Mouse (Mus musculus) induced T-regulatory cell, adult 2 months (primary cell): Measurements from ENCODE around the gene Adam1a.
A peak's percentile ranks its signal among the peaks of the same experiment; 100 is the strongest.
"Not testable (repeated sequence)": the region's sequence is repeated elsewhere in the genome, so short reads cannot be mapped to it uniquely, and the experiment has no call there.

Experiments used
- DNase-seq: peaks from one replicate; pipeline ENCODE4 v3.0.0-alpha.2; 2012; ENCODE audit warnings: low read depth

The Adam1a gene

DNA sequence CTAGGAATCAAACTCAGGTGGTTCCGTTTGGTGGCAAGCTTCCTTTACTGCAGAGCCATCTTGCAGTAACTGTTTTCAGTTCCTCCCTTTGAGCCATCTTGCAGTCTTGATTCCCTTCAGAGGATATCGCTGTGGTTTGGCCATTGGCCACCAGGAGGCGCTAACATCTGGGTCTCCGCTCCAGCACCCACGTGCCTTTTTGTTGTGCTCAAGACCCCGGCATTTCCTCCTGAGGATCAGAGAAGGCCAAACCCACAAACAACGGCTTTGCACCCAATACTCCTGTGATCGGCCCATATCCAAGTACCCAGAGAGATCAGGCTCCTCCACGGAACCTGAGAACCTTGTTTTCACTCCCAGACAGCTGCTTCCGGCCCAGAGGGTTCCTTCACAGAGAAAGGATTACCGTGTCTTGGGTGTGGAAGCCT lies 19.2 kb upstream of the Adam1a start:
- DNase-seq, result peak; percentile 91

DNA sequence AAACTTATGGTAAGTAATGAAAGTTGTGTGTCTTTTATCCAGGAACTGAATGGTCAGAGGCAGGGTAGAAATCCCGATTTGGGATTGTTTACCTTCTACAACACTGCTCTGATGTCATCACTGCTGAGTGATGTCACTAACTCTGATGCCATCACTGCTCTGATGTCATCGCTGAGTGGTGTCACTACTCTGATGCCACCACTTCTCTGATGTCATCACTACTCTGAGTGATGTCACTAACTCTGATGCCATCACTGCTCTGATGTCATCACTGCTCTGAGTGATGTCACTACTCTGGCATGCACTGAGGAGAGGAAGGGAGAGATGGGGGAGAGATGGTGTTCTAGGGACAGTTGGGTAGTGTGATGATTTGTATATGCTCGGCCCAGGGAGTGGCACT lies 17.2 kb upstream of the Adam1a start:
- peak; percentile 19 for DNase-seq

DNA sequence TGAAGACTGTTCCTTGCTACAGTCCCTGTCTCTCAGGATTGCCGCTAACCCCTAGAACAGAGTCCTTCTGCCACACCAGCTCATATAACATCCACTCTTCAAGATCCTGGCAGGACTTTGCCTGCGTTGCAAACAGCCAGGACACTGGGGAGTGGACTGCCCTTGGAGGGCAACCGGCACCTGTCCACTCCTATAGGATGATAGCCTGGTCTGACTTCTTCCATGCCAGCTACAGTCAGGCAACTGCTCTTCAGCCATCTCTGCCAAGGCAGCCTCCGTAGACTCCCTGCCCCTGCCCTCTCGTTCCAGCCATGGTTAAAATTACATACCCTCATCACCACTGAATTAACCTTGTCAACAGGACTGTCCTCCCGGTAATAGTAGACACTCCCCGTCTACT lies 3.9 kb upstream of the Adam1a start:
- DNase-seq, result no peak

DNA sequence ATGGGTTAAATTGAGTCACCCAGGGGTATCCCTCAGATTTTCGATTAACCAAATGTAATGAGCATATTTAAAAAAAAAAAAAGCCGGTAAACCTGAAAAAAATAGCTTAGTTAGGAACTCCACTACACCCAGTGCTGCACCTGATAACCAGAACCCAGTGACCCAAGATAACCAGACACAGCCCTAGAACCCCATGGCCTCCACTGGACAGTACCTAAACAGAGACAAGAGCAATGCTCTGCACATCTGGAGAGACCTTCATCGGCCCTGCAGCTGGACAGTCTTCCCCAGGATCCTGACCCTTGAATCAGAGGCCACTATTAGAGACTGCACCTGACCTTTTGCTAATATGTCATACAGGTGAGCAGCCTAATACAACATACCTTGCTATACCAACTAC lies 1.8 kb upstream of the Adam1a start:
- no peak for DNase-seq

DNA sequence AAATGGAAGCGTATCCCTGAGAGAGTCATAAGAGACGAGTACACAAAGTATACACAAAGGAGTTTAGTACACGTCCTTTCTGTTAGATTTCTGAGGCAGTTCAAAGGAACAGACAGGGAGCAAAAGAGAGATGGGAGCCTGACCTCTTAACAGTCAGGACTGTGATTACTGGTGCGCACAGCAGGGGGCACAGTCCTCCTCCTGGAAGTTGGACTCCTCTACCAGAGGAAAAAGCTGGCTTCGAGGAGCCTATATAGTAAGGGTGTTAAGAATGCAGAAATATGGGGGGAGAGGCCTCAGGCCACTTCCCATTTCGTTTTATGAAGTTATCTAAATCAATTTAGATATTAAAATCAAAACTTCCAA lies 1.2 kb upstream of the Adam1a start:
- peak; percentile 62 for DNase-seq

DNA sequence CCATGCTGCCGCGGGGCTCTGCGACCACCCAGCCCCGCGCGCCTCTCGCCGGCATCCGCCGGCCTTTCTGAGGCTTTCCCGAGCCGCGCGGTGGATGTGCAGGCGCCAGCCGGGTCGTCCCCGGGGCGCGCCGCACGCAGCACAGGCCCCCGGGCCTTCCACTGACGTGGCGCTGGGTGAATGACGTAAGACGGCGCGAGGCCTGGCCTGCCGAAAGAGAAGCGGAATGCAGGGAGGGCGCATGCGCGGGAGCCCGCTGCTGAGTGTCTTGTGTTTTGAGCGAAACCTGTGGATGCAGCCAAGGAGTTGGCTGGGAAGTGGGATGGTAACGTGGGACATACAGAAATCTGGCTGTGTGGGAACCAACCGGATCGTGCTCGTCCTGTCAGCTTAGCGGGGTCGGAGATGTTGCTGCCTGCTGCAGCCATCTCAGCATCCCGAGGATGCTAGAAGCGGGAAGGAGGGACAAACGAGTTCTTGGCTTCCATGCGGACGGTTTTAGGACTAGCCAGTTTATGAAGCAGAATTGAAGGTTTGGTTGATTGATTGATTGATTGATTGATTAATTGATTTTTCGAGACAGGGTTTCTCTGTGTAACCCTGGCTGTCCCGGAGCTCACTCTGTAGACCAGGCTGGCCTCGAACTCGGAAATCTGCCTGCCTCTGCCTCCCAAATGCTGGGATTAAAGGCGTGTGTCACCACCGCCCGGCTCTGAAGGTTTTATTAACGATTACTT lies 679 bp upstream of the Adam1a start, which contains the start of gene Mapkapk5:
Mapkapk5 (minus strand) TSS at position 113 of the 737 bp plus-strand sequence.
- DNase-seq, result peak; percentile 98

DNA sequence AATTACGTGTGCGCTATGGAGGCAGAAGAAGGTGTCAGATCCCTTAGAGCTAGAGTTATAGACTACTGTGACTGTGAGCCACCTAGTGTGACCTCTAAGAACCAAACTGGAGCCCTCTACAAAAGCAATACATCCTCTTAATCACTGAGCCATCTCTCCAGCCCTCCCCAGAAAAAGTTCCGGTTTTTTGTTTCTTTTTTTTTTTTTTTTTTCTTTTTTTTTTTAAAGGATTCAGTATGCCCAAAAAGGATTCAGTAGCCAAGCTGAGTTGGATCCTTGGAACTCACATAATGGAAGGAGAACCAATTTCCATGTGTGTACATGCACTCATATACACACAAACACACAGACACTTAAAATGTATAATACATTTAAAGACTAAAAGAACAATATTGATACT lies 1.9 kb downstream of the Adam1a start:
- no peak for DNase-seq

DNA sequence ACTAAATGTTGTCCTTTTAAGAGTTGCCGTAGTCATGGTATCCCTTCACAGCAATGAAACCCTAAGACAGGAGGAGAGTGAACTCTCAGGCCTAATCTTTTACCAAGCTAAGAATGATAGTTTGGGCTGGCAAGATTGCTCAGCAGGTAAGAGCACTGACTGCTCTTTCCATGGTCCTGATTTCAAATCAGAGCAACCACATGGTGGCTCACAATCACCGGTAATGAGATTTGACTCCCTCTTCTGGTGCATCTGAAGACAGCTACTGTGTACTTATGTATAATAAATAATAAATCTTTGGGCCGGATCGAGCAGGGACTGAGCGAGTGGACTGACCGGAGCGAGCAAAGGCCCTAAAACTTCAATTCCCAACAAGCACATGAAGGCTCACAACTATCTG lies 4.0 kb downstream of the Adam1a start:
- peak; percentile 27 for DNase-seq

DNA sequence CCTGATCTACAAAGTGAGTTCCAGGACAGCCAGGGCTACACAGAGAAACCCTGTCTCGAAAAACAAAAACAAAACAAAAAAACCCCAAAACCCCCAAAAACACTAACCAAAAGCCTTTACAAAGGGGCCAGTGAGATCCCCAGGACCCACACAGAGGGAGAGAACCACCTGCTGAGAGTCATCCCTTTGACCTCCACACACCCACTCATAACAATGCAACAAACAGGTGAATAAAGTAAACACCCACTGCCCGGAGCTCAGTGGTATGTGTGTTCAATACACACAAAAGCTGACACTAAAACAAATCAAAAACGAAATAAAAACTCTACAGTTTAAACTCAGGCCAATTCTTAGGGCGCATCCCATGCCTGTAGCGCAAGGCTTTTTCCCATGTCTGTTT lies 5.2 kb downstream of the Adam1a start:
- DNase-seq, result no peak

DNA sequence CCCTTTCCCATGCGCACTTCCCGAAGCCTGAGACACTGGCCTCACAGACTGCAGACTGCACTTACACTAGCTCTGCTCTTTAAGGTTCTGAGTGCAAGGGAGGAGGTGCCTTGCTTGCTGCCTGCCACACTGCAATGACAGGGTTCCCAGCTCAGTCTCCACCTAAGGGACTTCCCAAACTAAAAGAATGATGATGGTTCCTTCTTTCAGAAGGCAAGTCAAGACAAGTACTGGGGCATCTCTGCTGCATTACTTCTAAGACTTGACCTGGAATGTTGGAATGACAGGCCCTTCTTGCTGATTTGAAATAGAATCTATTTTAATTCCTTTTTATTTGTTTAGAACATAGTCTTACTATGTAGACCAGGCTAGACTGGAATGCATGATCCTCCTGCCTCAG lies 7.7 kb downstream of the Adam1a start:
- no peak for DNase-seq

DNA sequence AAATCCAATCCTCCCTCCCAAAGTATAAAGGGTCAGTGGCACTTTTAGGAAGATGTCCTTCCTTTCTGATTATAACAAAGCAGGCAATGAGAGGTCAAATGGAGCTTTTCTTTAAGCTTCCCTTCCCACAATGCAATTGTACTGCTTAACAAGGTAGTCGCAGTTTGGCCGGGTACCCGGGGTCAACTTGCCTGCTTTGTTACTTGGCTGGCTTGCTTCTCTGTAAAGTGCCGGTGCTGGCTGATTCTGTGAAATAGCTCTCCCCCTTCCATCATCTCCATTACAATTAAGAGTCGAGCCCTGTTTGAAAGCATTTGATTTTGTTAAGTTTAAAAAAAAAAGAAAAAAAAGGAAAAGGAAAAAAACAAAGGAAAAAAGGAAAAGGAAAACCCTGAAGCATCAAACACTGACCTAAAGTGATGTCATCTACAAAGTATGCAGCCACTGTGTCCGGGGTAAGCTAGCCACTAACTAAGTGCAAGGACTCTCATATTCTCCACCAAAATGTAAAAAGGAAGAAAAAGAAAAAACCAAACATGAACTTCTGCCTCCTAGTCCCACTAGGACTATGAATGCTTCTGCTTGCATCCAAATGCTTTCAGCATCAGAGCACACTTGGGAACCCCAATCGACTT lies 8.2 kb downstream of the Adam1a start:
- no peak for DNase-seq

DNA sequence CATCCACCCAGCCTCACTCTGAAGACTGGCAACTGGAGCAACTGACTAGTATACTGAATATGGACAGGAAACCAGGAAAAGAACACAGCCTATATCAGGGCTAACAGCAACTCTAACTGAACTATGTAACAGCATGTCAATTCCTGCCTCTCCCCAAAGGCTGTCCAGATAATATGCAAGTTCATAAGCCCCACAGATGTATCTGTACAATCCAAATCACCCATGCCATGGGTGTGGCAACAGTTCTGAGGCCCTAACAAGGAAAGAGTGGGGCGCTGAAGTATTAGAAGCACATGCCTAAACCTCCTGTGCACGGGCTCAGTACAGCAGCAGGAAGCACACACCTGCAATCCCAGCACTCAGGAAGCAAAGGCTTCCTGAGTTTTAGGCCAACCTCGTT lies 10.2 kb downstream of the Adam1a start:
- DNase-seq, result no peak

DNA sequence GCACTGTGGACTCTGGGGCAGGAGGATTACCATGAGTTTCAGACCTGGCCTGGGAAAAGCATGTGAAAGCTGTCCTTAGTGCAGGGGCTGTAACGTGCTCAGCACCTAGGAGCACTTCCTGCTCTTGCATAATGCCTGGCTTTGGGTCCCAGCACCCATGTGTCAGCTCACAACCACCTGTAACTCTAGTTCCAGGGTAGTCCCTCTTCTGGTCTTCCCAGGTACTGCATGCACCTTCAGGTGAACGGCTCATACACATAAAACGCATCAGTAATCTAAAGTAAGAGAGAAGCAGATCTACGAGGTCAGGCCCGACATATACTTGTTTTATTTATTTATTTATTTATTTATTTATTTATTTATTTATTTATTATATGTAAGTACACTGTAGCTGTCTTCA lies 10.8 kb downstream of the Adam1a start:
- peak; percentile 56 for DNase-seq

DNA sequence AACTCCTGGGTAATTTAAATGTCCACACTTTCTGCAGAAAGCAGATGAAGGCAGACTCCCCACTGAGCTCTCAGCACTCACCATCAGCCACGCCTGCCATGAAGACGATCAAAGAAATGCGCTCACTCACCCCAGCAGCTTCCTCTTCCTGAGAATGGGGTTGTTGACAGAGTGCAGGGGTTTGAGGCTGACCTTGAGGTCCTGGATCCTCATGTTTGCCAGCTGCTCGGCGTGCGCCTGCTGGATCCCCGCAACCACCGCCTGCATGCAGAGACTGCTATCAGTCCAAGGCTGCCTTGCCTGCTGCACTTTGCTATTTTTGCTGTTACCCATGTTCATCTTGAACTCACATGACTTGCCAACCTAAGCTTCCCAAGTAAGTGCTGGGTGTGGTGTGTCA lies 18.3 kb downstream of the Adam1a start:
- DNase-seq, result no peak

DNA sequence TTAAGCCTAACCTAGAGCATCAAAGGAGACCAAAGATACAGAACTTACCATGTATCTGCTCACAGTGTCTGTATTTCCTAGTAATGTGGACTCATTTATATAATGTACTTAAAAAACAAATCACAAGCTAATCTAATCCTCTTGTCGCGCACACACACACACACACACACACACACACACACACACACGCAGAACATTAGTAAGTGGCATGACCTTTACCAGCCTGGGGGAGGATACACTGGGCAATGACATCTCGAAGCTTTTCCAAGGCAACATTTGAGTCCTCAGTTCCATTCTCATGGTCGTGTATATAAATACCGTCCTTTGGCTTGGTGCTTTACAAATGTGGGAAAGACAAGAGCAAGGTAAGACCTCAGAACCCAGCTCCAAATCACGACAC lies 18.8 kb downstream of the Adam1a start:
- DNase-seq, result no peak

DNA sequence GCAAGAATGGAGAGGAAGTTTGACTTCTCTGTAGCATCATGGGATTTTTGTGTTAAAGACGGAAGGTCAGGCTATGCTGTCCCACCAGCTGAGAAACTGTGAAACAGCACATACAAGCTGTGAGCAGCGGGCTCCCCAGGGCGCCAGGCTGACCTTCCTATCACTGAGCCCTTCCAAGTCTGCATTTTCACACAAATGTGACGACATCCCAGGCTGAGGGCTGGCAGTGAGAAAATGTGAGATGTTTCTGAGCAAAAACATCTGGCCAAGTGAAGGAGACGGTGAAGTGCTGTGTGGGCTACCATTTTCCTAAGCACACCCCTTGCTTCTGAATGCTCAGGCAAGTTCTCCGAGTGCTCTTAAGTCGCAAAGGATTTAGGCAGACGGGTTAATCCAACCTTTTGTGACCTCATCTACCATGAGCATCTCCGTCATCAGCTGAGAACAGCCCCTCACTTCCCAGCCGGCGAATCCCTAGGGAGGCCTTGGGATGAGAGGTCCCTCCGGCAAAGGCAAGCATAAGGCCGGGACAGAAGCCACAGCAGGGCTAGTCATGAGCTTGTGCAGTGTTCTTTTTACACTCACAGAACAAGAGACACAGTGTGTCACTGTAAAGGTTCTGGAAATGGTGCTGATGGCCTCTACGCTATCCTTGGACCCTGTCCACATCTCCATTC lies 19.4 kb downstream of the Adam1a start:
- no peak for DNase-seq

DNA sequence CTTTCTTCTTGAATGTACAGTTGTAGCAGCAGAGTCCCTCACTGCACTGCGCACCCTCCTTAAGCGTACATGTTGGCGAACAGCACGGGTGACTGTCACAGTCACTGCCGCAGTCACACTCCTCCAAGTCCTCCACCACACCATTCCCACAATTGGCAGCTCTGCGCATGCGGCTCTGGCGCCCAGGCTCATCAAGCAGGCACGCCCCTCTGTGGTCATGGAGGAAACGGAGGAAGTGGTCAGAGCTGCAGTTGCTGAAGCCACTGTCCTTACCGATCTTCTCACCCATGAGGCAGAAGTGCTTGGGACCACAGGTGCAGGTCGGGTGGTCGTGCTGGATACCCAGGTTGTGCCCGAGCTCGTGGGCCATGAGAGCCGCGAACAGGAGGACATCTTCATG lies 25.5 kb downstream of the Adam1a start:
- not testable (repeated sequence) for DNase-seq

DNA sequence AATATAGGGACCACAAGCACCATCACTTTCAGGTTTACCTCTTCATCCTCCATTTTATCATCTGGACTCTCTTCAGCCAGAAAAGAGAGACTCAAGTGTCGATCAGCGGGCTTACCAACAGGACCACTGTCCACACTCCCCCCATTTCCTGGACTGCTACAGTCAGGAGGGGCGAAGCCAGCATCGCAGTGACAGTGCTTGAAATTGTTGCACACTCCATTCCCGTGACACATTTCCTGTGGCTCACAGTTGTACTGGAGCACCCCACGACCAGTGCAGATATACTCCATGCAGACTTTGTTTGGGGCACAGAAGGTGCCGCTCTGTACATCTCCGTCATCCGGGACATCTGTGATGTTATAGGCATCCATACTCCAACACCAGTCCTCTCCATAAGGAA lies 26.3 kb downstream of the Adam1a start:
- DNase-seq, result no peak

DNA sequence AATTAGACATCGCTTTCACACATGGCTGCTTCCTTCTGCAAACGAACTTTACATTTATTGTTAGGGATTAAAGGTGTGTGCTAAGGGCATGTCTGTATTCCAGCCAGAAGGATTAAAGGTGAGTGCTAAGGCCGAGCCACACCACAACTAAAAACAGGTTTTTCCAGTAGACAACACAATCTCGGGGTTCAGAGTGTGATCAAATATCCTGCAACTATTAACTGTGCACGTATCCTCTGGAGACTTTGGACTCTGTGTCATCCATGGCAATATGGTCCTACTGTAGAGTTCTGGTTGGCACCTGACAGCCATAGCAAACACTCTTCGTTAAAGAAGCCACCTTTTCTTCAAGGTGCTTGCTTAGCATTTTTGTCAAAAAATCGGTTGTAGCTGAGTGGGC lies 35.3 kb downstream of the Adam1a start:
- DNase-seq, result no peak

DNA sequence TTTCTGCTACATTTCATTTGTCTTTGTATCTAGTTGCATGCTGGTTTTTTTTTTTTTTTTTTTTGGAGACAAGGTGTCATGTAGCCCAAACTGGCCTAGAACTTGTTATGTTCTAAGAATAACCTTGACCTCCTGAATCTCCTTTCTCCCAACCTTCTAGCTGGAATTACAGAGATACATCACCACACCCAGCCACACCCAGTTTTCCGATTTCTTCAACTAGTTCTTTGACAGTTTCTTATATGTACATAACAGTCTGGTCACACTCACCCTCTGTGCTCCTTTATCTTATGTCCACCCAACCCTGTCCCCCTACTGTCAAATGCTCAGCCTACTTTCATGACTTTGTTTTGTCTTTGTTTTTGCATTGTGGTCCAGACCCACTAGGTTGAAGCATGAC lies 38.4 kb downstream of the Adam1a start:
- no peak for DNase-seq

DNA sequence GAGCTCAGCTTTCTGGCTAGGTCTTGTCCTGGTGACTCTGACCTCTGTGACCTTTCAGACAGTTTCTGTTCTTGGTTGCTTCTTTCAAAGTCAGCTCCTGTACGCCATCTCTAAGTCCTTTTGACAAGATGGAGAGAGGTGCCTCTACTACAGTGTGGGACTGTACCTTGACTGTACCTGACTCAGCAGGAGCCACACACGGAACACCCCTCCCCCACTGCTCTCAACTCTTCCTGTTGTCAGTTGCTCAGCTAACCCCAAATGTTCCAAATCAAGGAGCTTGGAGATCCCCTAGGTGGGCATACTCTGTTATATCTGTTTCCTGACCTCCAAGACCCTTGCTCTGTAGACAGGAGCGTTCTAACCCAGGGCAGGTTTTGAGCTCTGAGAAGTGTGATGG lies 42.1 kb downstream of the Adam1a start, which contains the start of gene Adam1b:
Adam1b (minus strand) TSS at position 205 of the 400 bp plus-strand sequence.
- DNase-seq, result peak; percentile 43

DNA sequence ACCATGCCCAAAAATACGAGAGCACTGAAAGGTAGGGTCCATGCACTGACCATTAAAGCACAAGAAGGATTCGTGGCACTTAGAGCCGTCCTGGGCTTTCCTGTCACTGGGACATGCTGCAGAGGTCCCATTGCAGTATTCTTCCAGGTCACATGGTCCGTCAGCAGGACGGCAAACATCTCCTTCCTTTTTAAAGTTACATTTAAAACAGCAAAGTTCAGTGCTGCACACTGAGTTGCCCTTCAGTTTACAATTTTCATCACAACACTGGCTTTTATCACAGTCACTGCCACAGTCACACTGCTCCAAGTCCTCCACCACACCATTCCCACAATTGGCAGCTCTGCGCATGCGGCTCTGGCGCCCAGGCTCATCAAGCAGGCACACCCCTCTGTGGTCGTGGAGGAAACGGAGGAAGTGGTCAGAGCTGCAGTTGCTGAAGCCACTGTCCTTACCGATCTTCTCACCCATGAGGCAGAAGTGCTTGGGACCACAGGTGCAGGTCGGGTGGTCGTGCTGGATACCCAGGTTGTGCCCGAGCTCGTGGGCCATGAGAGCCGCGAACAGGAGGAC lies 43.8 kb downstream of the Adam1a start:
- peak; percentile 25 for DNase-seq

DNA sequence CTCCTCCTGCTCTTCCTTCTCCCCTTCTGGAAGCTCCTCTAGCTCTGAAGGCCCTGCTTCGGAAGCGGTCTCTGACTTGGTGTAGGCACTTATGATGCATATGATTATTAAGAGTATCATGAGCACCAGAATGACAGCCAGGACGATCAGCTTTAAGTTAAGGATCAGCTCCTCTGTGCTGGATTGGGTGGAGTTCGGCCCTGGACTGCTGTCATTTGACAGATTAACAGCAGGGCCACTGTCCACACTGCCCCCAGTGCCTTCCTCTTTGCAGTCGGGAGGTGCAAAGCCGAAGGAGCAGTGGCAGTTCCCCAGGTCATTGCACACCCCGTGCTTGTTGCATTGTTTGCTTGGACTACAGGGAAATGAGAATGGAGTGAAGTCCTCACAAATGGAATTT lies 44.6 kb downstream of the Adam1a start:
- DNase-seq, result no peak
